Mouse (Mus musculus): ENCODE results near the gene Camkmt.

GRCm38 (mm10) chr17:85443036-85443435 is 352.7 kb downstream of the Camkmt start:
- TF ChIP-seq CTCF (conservative IDR thresholded peaks at IDR 0.05; ENCODE audit: insufficient read depth, insufficient read length, low read depth, low read length): no peak
- TF ChIP-seq POLR2A (IDR thresholded peaks at IDR 0.05; ENCODE audit: low read depth, low read length): no peak
